Mouse (Mus musculus) hindbrain, postnatal 0 days (tissue): ENCODE data around the gene Slc22a23. TPM values are rescaled to one million over a fixed set of nuclear protein-coding genes. Genes with fewer than 3 reads are reported as not detected.

Source experiments
- ATAC-seq: fragments of 200-750 bp; cut with Nextera tagmentation; 2 replicates; pipeline ENCODE4 v1.8.0; 2017; ENCODE audit warnings: mild to moderate bottlenecking, moderate TSS enrichment, moderate library complexity
- DNase-seq: peaks from one replicate; pipeline ENCODE4 v3.0.0-alpha.2; 2015; ENCODE audit warnings: low spot score
- H3K27ac ChIP-seq: fragments of 300-500 bp; sonication (generic); 2 replicates; pipeline ENCODE4 v1.5.1; 2014; ENCODE audit warnings: mild to moderate bottlenecking
- H3K27me3 ChIP-seq: fragments of 300-500 bp; sonication (generic); 2 replicates; pipeline ENCODE4 v1.6.1; 2014; ENCODE audit warnings: low read length, mixed read lengths; ENCODE audit not compliant: insufficient read depth
- H3K36me3 ChIP-seq: fragments of 300-500 bp; sonication (generic); 2 replicates; pipeline ENCODE4 v1.6.1; 2014; ENCODE audit warnings: low read length, mixed read lengths; ENCODE audit not compliant: insufficient read depth
- H3K4me1 ChIP-seq: fragments of 300-500 bp; sonication (generic); 2 replicates; pipeline ENCODE4 v1.6.1; 2014; ENCODE audit warnings: antibody characterized with exemption, low read length, mixed read lengths; ENCODE audit not compliant: insufficient read depth
- H3K4me2 ChIP-seq: fragments of 300-500 bp; sonication (generic); 2 replicates; pipeline ENCODE4 v1.6.1; 2014; ENCODE audit warnings: low read depth, mild to moderate bottlenecking, low read length, moderate library complexity, mixed read lengths
- H3K4me3 ChIP-seq: fragments of 300-500 bp; sonication (generic); 2 replicates; pipeline ENCODE4 v1.5.1; 2014; ENCODE audit warnings: low read length
- H3K9ac ChIP-seq: fragments of 300-500 bp; sonication (generic); replicated peaks from 2 replicates; pipeline ENCODE4 v1.6.1; 2014; ENCODE audit warnings: mild to moderate bottlenecking, low read length, moderate library complexity, mixed read lengths
- H3K9me3 ChIP-seq: fragments of 300-500 bp; sonication (generic); 2 replicates; pipeline ENCODE4 v1.6.1; 2016; ENCODE audit warnings: low read length, mixed read lengths
- CTCF ChIP-seq: IDR thresholded peaks from 2 replicates; pipeline ENCODE4 v1.5.1; 2016; ENCODE audit warnings: antibody characterized with exemption, control low read depth, low read depth
- WGBS: fragments of 180-500 bp; shearing (Covaris S2); extraction: QIAGEN DNeasy Blood & Tissue Kit; methylation state at CpG from one replicate; pipeline ENCODE4 v1.1.7; 2014; 5-methylcytosine and 5-hydroxymethylcytosine counted together
- polyA plus RNA-seq: library from polyadenylated mRNA; unstranded; fragments of >200 nt; fragmentation: Nextera tagmentation; extraction: Ambion mirVana; gene quantifications from 2 replicates; pipeline ENCODE4 v1.2.1, GENCODE M21; 2015
- total RNA-seq: library from RNA; depleted of rRNA; stranded (reverse); fragments of >200 nt; gene quantifications from 2 replicates; pipeline ENCODE4 v1.2.3, GENCODE M21; 2014

The Slc22a23 gene
- total and polyA plus RNA-seq, 2 experiments from 2014 or later: 12.9 to 136 TPM

DNA sequence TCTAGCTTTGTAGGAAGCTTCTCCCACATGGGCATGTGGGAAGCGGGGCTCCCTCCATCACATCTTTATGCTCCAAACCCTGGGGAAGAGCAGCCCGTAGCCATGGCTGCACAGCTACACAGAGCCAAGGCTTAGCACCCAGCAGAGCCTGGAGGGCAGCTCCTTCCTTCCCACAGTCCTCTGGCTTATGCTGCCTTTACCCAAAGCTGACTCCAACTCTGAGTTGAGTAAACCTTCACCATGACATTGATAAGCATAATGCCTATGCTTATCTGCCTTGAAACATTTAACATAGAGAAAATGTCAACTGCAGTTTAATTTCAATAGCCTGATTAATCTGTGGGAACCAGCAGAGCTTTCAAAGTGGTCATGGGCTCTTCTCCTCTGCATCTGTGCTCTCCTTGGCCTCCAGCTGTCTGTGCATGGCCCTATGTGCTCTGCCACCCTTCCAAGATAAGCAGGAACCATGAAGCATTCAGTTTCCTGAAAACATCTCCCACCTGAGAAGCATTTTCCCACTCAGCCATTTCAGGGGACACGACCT is 79.9 kb downstream of the Slc22a23 start:
- H3K4me2 ChIP-seq: no peak overlapping the region
- H3K27me3 ChIP-seq: no peaks in the 10 kb centered on the region
- no peaks in the 10 kb centered on the region; the same call in 1 of the 2 replicates for H3K4me1 ChIP-seq
- no peak for DNase-seq
- ATAC-seq: no peak
- no peaks in the 10 kb centered on the region for H3K36me3 ChIP-seq
- H3K9me3 ChIP-seq: no peaks in the 10 kb centered on the region
- H3K27ac ChIP-seq: no peak overlapping the region
- no peak for TF ChIP-seq CTCF
- WGBS: 76% methylated on average over 3 of the region's 3 CpGs
- H3K4me3 ChIP-seq: no peak overlapping the region
- no peak overlapping the region for H3K9ac ChIP-seq

DNA sequence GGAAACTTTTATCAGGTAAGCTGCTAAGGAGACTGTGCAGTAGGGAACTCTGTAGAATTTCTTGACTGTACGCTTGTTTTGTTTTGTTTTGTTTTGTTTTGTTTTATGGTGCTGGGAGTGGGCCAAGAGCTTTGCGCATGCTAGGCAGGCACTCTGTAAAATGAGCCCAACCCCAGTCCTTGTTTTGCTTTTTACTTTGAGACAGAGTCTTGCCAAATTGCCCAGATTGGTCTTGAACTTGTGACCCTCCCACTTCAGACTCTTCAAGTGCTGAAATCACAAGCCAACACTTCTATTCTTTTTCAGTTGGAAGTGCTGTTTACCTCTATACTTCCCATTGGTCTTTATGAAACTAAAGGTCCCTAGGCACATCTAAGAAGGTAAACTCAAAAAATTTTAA is 80.5 kb downstream of the Slc22a23 start:
- Histone ChIP-seq H3K4me1 (no peaks in the 10 kb centered on the region; the same call in 1 of the 2 replicates), H3K9me3 (no peaks in the 10 kb centered on the region), H3K4me3 (no peak overlapping the region), H3K27ac (no peak overlapping the region), H3K9ac (no peak overlapping the region), H3K4me2 (no peak overlapping the region), H3K27me3 (no peaks in the 10 kb centered on the region), H3K36me3 (no peaks in the 10 kb centered on the region)
- no peak for DNase-seq
- TF ChIP-seq CTCF: no peak
- no peak for ATAC-seq
- 58% methylated on average over 2 of the region's 2 CpGs for WGBS

DNA sequence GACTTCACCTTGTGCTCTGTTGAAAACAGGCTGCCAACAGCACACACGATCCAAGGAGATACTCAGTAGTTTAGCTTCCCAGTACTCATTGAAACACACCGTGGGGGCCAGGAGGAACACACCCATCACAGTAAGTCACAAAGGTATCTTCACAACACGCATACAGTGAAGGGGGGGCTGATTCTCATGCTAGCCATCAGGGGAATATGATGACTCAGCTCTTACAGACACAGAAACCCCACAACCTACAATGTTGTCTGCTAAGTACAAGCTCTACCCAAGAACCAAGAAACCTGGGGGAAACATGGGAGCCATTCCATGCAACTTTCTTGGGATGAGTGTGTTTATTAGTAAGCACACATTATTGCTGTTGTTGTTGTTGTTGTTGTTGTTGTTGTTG is 86.2 kb downstream of the Slc22a23 start:
- Histone ChIP-seq H3K27ac (no peak overlapping the region), H3K36me3 (no peaks in the 10 kb centered on the region), H3K4me3 (no peak overlapping the region), H3K27me3 (no peaks in the 10 kb centered on the region), H3K9ac (no peak overlapping the region), H3K4me2 (no peak overlapping the region), H3K4me1 (no peaks in the 10 kb centered on the region), H3K9me3 (no peaks in the 10 kb centered on the region)
- ATAC-seq: no peak
- no peak for TF ChIP-seq CTCF
- WGBS: 92% methylated on average over 3 of the region's 3 CpGs
- DNase-seq: no peak

DNA sequence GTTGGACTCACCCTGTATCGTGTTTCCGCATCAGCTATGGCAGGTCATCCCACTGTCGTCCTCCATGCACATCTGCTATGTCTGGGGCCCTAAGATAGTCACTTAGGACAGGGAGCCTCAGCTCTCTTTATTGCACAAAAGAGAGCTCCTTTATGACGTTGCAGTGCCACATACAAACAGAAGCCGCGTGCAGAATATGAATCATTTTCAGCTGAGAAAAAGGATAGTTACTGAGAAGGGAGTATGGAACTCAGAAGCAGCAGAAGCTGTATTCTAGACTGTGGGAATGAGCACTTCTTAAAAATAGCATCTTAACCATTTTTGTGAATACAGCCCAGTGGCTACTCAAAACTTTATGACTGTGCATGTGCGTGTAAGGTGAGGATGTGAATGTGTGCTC is 87.8 kb downstream of the Slc22a23 start:
- no peaks in the 10 kb centered on the region for H3K27me3 ChIP-seq
- DNase-seq: no peak
- no peaks in the 10 kb centered on the region for H3K4me1 ChIP-seq
- no peak overlapping the region for H3K9ac ChIP-seq
- H3K9me3 ChIP-seq: no peaks in the 10 kb centered on the region
- H3K27ac ChIP-seq: no peak overlapping the region
- no peak for TF ChIP-seq CTCF
- no peaks in the 10 kb centered on the region for H3K36me3 ChIP-seq
- no peak for ATAC-seq
- WGBS: 87% methylated on average over 7 of the region's 7 CpGs
- no peak overlapping the region for H3K4me3 ChIP-seq
- H3K4me2 ChIP-seq: no peak overlapping the region

DNA sequence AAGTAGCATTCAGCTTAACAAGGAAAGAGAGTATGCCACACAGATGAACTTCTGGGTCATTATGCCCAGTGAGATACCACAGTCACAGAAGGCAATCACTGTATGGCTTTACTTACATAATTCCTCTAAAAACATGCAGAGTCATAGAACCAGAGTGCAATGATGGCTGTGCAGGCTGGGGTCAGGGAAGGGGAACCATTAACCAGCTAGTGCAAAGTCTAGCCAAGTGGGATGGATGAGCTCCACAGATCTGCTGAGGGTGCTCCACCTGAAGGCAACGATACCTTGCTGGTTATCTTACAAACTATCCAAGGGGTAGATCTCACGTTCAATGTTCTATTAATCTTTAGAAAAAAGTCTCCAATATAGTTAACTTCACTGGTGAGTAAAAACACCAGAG is 88.3 kb downstream of the Slc22a23 start:
- no peak overlapping the region for H3K4me2 ChIP-seq
- H3K27me3 ChIP-seq: no peaks in the 10 kb centered on the region
- no peaks in the 10 kb centered on the region for H3K4me1 ChIP-seq
- TF ChIP-seq CTCF: no peak
- H3K4me3 ChIP-seq: no peak overlapping the region
- no peak overlapping the region for H3K27ac ChIP-seq
- WGBS: 95% methylated on average over 2 of the region's 2 CpGs
- H3K9me3 ChIP-seq: no peaks in the 10 kb centered on the region
- H3K36me3 ChIP-seq: no peaks in the 10 kb centered on the region
- no peak overlapping the region for H3K9ac ChIP-seq
- DNase-seq: no peak
- no peak for ATAC-seq

DNA sequence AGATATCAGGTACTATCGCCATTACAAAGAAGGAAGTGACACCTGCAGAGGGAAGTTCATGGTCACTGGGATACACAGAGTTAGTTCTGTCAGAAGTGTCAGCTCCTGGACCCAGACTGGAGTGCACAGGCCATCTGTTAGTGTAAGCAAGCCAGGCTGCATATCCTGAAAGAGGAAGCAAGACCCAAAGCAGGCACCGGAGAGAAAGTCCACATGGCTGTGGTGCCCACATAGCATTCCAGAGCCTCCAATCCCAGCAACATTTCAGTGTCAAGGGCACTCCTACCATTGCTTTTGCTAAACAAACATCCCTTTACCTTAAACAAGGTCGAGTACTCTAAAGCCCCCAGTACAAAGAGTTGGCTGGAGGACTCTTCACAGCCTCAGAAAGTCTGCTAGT is 89.7 kb downstream of the Slc22a23 start:
- Histone ChIP-seq H3K4me1 (no peaks in the 10 kb centered on the region), H3K4me2 (no peak overlapping the region), H3K9me3 (no peaks in the 10 kb centered on the region), H3K9ac (no peak overlapping the region), H3K4me3 (no peak overlapping the region), H3K36me3 (no peaks in the 10 kb centered on the region), H3K27me3 (no peaks in the 10 kb centered on the region), H3K27ac (no peak overlapping the region)
- TF ChIP-seq CTCF: no peak
- 65% methylated on average over 3 of the region's 3 CpGs for WGBS
- ATAC-seq (no peak), DNase-seq (no peak)

DNA sequence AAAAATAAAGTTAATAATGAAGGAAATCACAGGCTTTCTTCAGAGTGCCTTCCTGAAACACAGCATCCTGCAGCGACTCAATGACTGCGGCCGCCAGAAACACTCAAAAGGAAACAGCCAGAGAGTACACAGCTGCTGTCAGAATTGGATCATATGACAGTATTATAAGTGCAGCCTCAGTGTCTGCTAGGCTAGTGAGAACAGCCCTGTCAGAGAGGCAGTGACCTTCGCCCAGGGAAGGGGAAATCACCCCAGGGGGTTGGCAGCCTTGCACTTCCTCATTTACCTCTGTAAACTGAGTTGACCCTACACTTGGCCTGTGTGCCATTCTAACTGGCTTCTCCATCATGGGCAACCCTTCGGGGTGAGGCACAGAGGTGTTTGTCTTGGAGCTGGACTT is 90.3 kb downstream of the Slc22a23 start:
- no peak overlapping the region for H3K4me2 ChIP-seq
- DNase-seq: no peak
- no peak overlapping the region for H3K9ac ChIP-seq
- TF ChIP-seq CTCF: no peak
- no peak overlapping the region for H3K4me3 ChIP-seq
- no peaks in the 10 kb centered on the region for H3K9me3 ChIP-seq
- no peak for ATAC-seq
- no peaks in the 10 kb centered on the region for H3K27me3 ChIP-seq
- H3K4me1 ChIP-seq: 0 out of 2 replicates have a peak, but pooled peaks cover 4% of the 10 kb centered on the region
- no peak overlapping the region for H3K27ac ChIP-seq
- 64% methylated on average over 5 of the region's 5 CpGs for WGBS
- no peaks in the 10 kb centered on the region for H3K36me3 ChIP-seq
